Mouse (Mus musculus): Measurements from ENCODE around the gene Plekhg3. TPM values are rescaled to one million over a fixed set of nuclear protein-coding genes. Genes with fewer than 3 reads are reported as not detected.

Plekhg3 gene
- polyA plus RNA-seq, 1 experiment from 2014 or later, result 4.3 TPM

- H3K9ac ChIP-seq (ENCODE audit: low read length), result no peak overlapping the region
- DNase-seq (ENCODE audit: low spot score) (no peak), ATAC-seq (ENCODE audit: insufficient number of reproducible peaks, low FRiP score, low TSS enrichment, low read depth) (no peak)
- H3K27me3 ChIP-seq (ENCODE audit: control insufficient read depth, insufficient read depth, low read length), result no peaks in the 10 kb centered on the region
- no peaks in the 10 kb centered on the region for H3K36me3 ChIP-seq (ENCODE audit: control insufficient read depth, insufficient read depth, low read length)
- H3K27ac ChIP-seq (replicated peaks; ENCODE audit: low read depth, low read length), result 0 out of 2 replicates have a peak overlapping the region, but pooled peaks have one; percentile 4
- H3K4me2 ChIP-seq (ENCODE audit: low read depth, severe bottlenecking), result no peak overlapping the region
- H3K4me1 ChIP-seq (ENCODE audit: control insufficient read depth, insufficient read depth, low read length), result no peaks in the 10 kb centered on the region; the same call in 1 of the 2 replicates
- WGBS, result 68% methylated on average over 12 of the region's 12 CpGs
- H3K4me3 ChIP-seq (ENCODE audit: low read depth, low read length), result no peak overlapping the region
- H3K9me3 ChIP-seq (ENCODE audit: control insufficient read depth, low read length), result no peaks in the 10 kb centered on the region
Observed at GRCm38 (mm10) chr12:76614868-76615579, 84.3 kb downstream of the Plekhg3 start.

GRCm38 (mm10) chr12:76615580-76615937, 84.9 kb downstream of the Plekhg3 start:
- Histone ChIP-seq H3K4me3 (ENCODE audit: low read depth, low read length) (no peak overlapping the region), H3K9me3 (ENCODE audit: control insufficient read depth, low read length) (no peaks in the 10 kb centered on the region), H3K4me2 (ENCODE audit: low read depth, severe bottlenecking) (no peak overlapping the region), H3K4me1 (ENCODE audit: control insufficient read depth, insufficient read depth, low read length) (no peaks in the 10 kb centered on the region; the same call in 1 of the 2 replicates), H3K36me3 (ENCODE audit: control insufficient read depth, insufficient read depth, low read length) (no peaks in the 10 kb centered on the region), H3K27ac (replicated peaks; ENCODE audit: low read depth, low read length) (0 out of 2 replicates have a peak overlapping the region, but pooled peaks have one; percentile 4), H3K9ac (ENCODE audit: low read length) (no peak overlapping the region), H3K27me3 (ENCODE audit: control insufficient read depth, insufficient read depth, low read length) (no peaks in the 10 kb centered on the region)
- ATAC-seq (ENCODE audit: insufficient number of reproducible peaks, low FRiP score, low TSS enrichment, low read depth) (no peak), DNase-seq (ENCODE audit: low spot score) (no peak)
- 78% methylated on average over 4 of the region's 4 CpGs for WGBS

- Histone ChIP-seq H3K4me3 (ENCODE audit: low read depth, low read length) (no peak overlapping the region), H3K27ac (replicated peaks; ENCODE audit: low read depth, low read length) (no peak overlapping the region), H3K9ac (ENCODE audit: low read length) (no peak overlapping the region), H3K36me3 (ENCODE audit: control insufficient read depth, insufficient read depth, low read length) (no peaks in the 10 kb centered on the region), H3K4me2 (ENCODE audit: low read depth, severe bottlenecking) (no peak overlapping the region), H3K9me3 (ENCODE audit: control insufficient read depth, low read length) (no peaks in the 10 kb centered on the region), H3K4me1 (ENCODE audit: control insufficient read depth, insufficient read depth, low read length) (peaks cover 3% of the 10 kb centered on the region; the same call in 1 of the 2 replicates), H3K27me3 (ENCODE audit: control insufficient read depth, insufficient read depth, low read length) (no peaks in the 10 kb centered on the region)
- 75% methylated on average over 4 of the region's 4 CpGs for WGBS
- ATAC-seq (ENCODE audit: insufficient number of reproducible peaks, low FRiP score, low TSS enrichment, low read depth), result no peak
- no peak for DNase-seq (ENCODE audit: low spot score)
Observed at GRCm38 (mm10) chr12:76618175-76618574, 87.5 kb downstream of the Plekhg3 start.

- Histone ChIP-seq H3K9ac (ENCODE audit: low read length) (no peak overlapping the region), H3K4me3 (ENCODE audit: low read depth, low read length) (no peak overlapping the region), H3K27ac (replicated peaks; ENCODE audit: low read depth, low read length) (no peak overlapping the region), H3K4me2 (ENCODE audit: low read depth, severe bottlenecking) (no peak overlapping the region), H3K4me1 (ENCODE audit: control insufficient read depth, insufficient read depth, low read length) (peaks cover 5% of the 10 kb centered on the region; the same call in 1 of the 2 replicates), H3K9me3 (ENCODE audit: control insufficient read depth, low read length) (no peaks in the 10 kb centered on the region), H3K36me3 (ENCODE audit: control insufficient read depth, insufficient read depth, low read length) (no peaks in the 10 kb centered on the region), H3K27me3 (ENCODE audit: control insufficient read depth, insufficient read depth, low read length) (no peaks in the 10 kb centered on the region)
- DNase-seq (ENCODE audit: low spot score) (no peak), ATAC-seq (ENCODE audit: insufficient number of reproducible peaks, low FRiP score, low TSS enrichment, low read depth) (no peak; the same call in 1 of the 2 replicates)
- 51% methylated on average over 5 of the region's 5 CpGs for WGBS
Observed at GRCm38 (mm10) chr12:76619847-76620246, 89.2 kb downstream of the Plekhg3 start.

- DNase-seq (ENCODE audit: low spot score) (no peak), ATAC-seq (ENCODE audit: insufficient number of reproducible peaks, low FRiP score, low TSS enrichment, low read depth) (no peak)
- H3K27me3 ChIP-seq (ENCODE audit: control insufficient read depth, insufficient read depth, low read length), result no peaks in the 10 kb centered on the region
- no peak overlapping the region for H3K4me2 ChIP-seq (ENCODE audit: low read depth, severe bottlenecking)
- H3K4me1 ChIP-seq (ENCODE audit: control insufficient read depth, insufficient read depth, low read length), result peaks cover 5% of the 10 kb centered on the region; the same call in 1 of the 2 replicates
- no peak overlapping the region for H3K9ac ChIP-seq (ENCODE audit: low read length)
- no peaks in the 10 kb centered on the region for H3K36me3 ChIP-seq (ENCODE audit: control insufficient read depth, insufficient read depth, low read length)
- no peak overlapping the region for H3K4me3 ChIP-seq (ENCODE audit: low read depth, low read length)
- H3K27ac ChIP-seq (replicated peaks; ENCODE audit: low read depth, low read length), result no peak overlapping the region
- no peaks in the 10 kb centered on the region for H3K9me3 ChIP-seq (ENCODE audit: control insufficient read depth, low read length)
- 79% methylated on average over 6 of the region's 6 CpGs for WGBS
Observed at GRCm38 (mm10) chr12:76623374-76623773, 92.7 kb downstream of the Plekhg3 start.

Small RNA genes lying within 50 kb of the gene (microRNA-seq; reads per million reads assigned to microRNA genes)
- gene Mir5135, result not detected

Other genes with a start within 250 kb of the Plekhg3 start
- gene Akap5, start 206.0 kb upstream of the Plekhg3 start, polyA plus RNA-seq (2014; fragmentation: Nextera tagmentation; extraction: Ambion mirVana), result 1.4 and 1.6 TPM in 2 replicates
- 19.5 and 20.6 TPM in 2 replicates for gene Zbtb25, start 161.3 kb upstream of the Plekhg3 start, polyA plus RNA-seq (2014; fragmentation: Nextera tagmentation; extraction: Ambion mirVana)
- gene Zbtb1, start 160.6 kb upstream of the Plekhg3 start, polyA plus RNA-seq (2014; fragmentation: Nextera tagmentation; extraction: Ambion mirVana), result 11.0 and 11.2 TPM in 2 replicates
- 5.3 and 5.7 TPM in 2 replicates for gene Hspa2, start 126.7 kb upstream of the Plekhg3 start, polyA plus RNA-seq (2014; fragmentation: Nextera tagmentation; extraction: Ambion mirVana)
- gene Ppp1r36, start 113.4 kb upstream of the Plekhg3 start, polyA plus RNA-seq (2014; fragmentation: Nextera tagmentation; extraction: Ambion mirVana), result 3.5 and 3.8 TPM in 2 replicates
- gene Sptb, start 179.7 kb downstream of the Plekhg3 start, polyA plus RNA-seq (2014; fragmentation: Nextera tagmentation; extraction: Ambion mirVana), result 2.7 and 3.2 TPM in 2 replicates
- gene Churc1, start 234.6 kb downstream of the Plekhg3 start, polyA plus RNA-seq (2014; fragmentation: Nextera tagmentation; extraction: Ambion mirVana), result 88.9 and 91.2 TPM in 2 replicates
- gene Fntb, start 234.7 kb downstream of the Plekhg3 start, polyA plus RNA-seq (2014; fragmentation: Nextera tagmentation; extraction: Ambion mirVana), result 47.6 and 48.8 TPM in 2 replicates

Measured in limb, embryonic 11.5 days (tissue).